Mouse (Mus musculus) stomach, embryonic 16.5 days (tissue): ENCODE measurements around the gene L3mbtl2. TPM values are rescaled to one million over a fixed set of nuclear protein-coding genes. Genes with fewer than 3 reads are reported as not detected.
"Not testable (repeated sequence)": the region's sequence is repeated elsewhere in the genome, so short reads cannot be mapped to it uniquely, and the experiment has no call there.

Experiments used
- ATAC-seq: fragments of 200-750 bp; cut with Nextera tagmentation; 2 replicates; pipeline ENCODE4 v1.8.0; 2017; ENCODE audit warnings: moderate number of reproducible peaks, moderate TSS enrichment; ENCODE audit not compliant: insufficient read depth, low FRiP score
- H3K27ac ChIP-seq: fragments of 300-500 bp; sonication (generic); 2 replicates; pipeline ENCODE4 v1.5.1; 2014; ENCODE audit warnings: low read length
- H3K27me3 ChIP-seq: fragments of 300-500 bp; sonication (generic); 2 replicates; pipeline ENCODE4 v1.6.1; 2014; ENCODE audit warnings: low read length, control low read depth, mixed read lengths; ENCODE audit not compliant: control insufficient read depth, insufficient read depth
- H3K36me3 ChIP-seq: fragments of 300-500 bp; sonication (generic); 2 replicates; pipeline ENCODE4 v1.6.1; 2014; ENCODE audit warnings: low read length; ENCODE audit not compliant: control insufficient read depth, insufficient read depth
- H3K4me1 ChIP-seq: fragments of 300-500 bp; sonication (generic); 2 replicates; pipeline ENCODE4 v1.6.1; 2014; ENCODE audit warnings: low read length, control low read depth, mixed read lengths; ENCODE audit not compliant: control insufficient read depth, insufficient read depth
- H3K4me2 ChIP-seq: fragments of 300-500 bp; sonication (generic); 2 replicates; pipeline ENCODE4 v1.6.1; 2014; ENCODE audit warnings: low read depth, low read length, mixed read lengths
- H3K4me3 ChIP-seq: fragments of 300-500 bp; sonication (generic); replicated peaks from 2 replicates; pipeline ENCODE4 v1.5.1; 2014; ENCODE audit warnings: mild to moderate bottlenecking, low read length
- H3K9ac ChIP-seq: fragments of 300-500 bp; sonication (generic); 2 replicates; pipeline ENCODE4 v1.6.1; 2014; ENCODE audit warnings: low read length
- H3K9me3 ChIP-seq: fragments of 300-500 bp; sonication (generic); replicated peaks from 2 replicates; pipeline ENCODE4 v1.6.1; 2016; ENCODE audit warnings: low read length, control low read depth; ENCODE audit not compliant: control insufficient read depth
- WGBS: fragments of 180-500 bp; shearing (Covaris S2); extraction: QIAGEN DNeasy Blood & Tissue Kit; methylation state at CpG from one replicate; pipeline ENCODE4 v1.1.7; 2014; 5-methylcytosine and 5-hydroxymethylcytosine counted together
- polyA plus RNA-seq: library from polyadenylated mRNA; unstranded; fragments of >200 nt; fragmentation: Nextera tagmentation; extraction: Ambion mirVana; gene quantifications from 2 replicates; pipeline ENCODE4 v1.2.1, GENCODE M21; 2015

The L3mbtl2 gene
- polyA plus RNA-seq, 1 experiment from 2014 or later = 20.5 TPM

GRCm38 (mm10) chr15:81701350-81701749 is 37.7 kb downstream of the L3mbtl2 start:
- H3K4me3 ChIP-seq, H3K9ac ChIP-seq, H3K4me1 ChIP-seq, H3K27ac ChIP-seq, ATAC-seq, H3K27me3 ChIP-seq, H3K9me3 ChIP-seq, H3K4me2 ChIP-seq: not testable (repeated sequence)
- 75% methylated on average over 4 of the region's 4 CpGs for WGBS
- peaks cover 15% of the 10 kb centered on the region for H3K36me3 ChIP-seq

GRCm38 (mm10) chr15:81702306-81703093 is 38.8 kb downstream of the L3mbtl2 start:
- ATAC-seq = no peak
- Histone ChIP-seq H3K4me1 (no peaks in the 10 kb centered on the region), H3K9me3 (no peaks in the 10 kb centered on the region), H3K36me3 (peaks cover 22% of the 10 kb centered on the region), H3K4me2 (no peak overlapping the region), H3K9ac (no peak overlapping the region), H3K27me3 (no peaks in the 10 kb centered on the region), H3K4me3 (no peak overlapping the region), H3K27ac (no peak overlapping the region)
- WGBS = 85% methylated on average over 13 of the region's 13 CpGs

GRCm38 (mm10) chr15:81703094-81703489 is 39.4 kb downstream of the L3mbtl2 start:
- no peak for ATAC-seq
- H3K27ac ChIP-seq = no peak overlapping the region
- H3K4me2 ChIP-seq = no peak overlapping the region
- H3K36me3 ChIP-seq = peaks cover 22% of the 10 kb centered on the region
- WGBS = 79% methylated on average over 3 of the region's 3 CpGs
- no peaks in the 10 kb centered on the region for H3K9me3 ChIP-seq
- H3K4me1 ChIP-seq = no peaks in the 10 kb centered on the region
- H3K4me3 ChIP-seq = no peak overlapping the region
- no peaks in the 10 kb centered on the region for H3K27me3 ChIP-seq
- no peak overlapping the region for H3K9ac ChIP-seq

GRCm38 (mm10) chr15:81708991-81709390 is 45.3 kb downstream of the L3mbtl2 start:
- no peak for ATAC-seq
- Histone ChIP-seq H3K4me3 (no peak overlapping the region), H3K4me2 (no peak overlapping the region), H3K27me3 (no peaks in the 10 kb centered on the region), H3K27ac (no peak overlapping the region), H3K9me3 (no peaks in the 10 kb centered on the region), H3K4me1 (no peaks in the 10 kb centered on the region), H3K9ac (no peak overlapping the region), H3K36me3 (peaks cover 48% of the 10 kb centered on the region)
- WGBS = 92% methylated on average over 11 of the region's 11 CpGs

- H3K27me3 ChIP-seq = no peaks in the 10 kb centered on the region
- no peak overlapping the region for H3K4me3 ChIP-seq
- 97% methylated on average over 1 of the region's 1 CpGs for WGBS
- peaks cover 48% of the 10 kb centered on the region for H3K36me3 ChIP-seq
- H3K4me1 ChIP-seq = no peaks in the 10 kb centered on the region
- no peak overlapping the region for H3K9ac ChIP-seq
- no peak for ATAC-seq
- no peaks in the 10 kb centered on the region for H3K9me3 ChIP-seq
- no peak overlapping the region for H3K4me2 ChIP-seq
- no peak overlapping the region for H3K27ac ChIP-seq
Observed at GRCm38 (mm10) chr15:81709686-81710085, 46.0 kb downstream of the L3mbtl2 start.

- Histone ChIP-seq H3K4me2 (no peak overlapping the region), H3K4me3 (no peak overlapping the region), H3K4me1 (no peaks in the 10 kb centered on the region), H3K9me3 (no peaks in the 10 kb centered on the region), H3K36me3 (peaks cover 46% of the 10 kb centered on the region), H3K27me3 (no peaks in the 10 kb centered on the region), H3K27ac (no peak overlapping the region), H3K9ac (no peak overlapping the region)
- 74% methylated on average over 4 of the region's 4 CpGs for WGBS
- no peak for ATAC-seq
Observed at GRCm38 (mm10) chr15:81710801-81711200, 47.1 kb downstream of the L3mbtl2 start.

GRCm38 (mm10) chr15:81713742-81714141 is 50.1 kb downstream of the L3mbtl2 start:
- no peak overlapping the region for H3K27ac ChIP-seq
- H3K4me3 ChIP-seq = no peak overlapping the region
- no peak overlapping the region for H3K4me2 ChIP-seq
- no peaks in the 10 kb centered on the region for H3K4me1 ChIP-seq
- peaks cover 56% of the 10 kb centered on the region for H3K36me3 ChIP-seq
- H3K27me3 ChIP-seq = no peaks in the 10 kb centered on the region
- 78% methylated on average over 6 of the region's 6 CpGs for WGBS
- no peak for ATAC-seq
- no peak overlapping the region for H3K9ac ChIP-seq
- H3K9me3 ChIP-seq = no peaks in the 10 kb centered on the region

GRCm38 (mm10) chr15:81718336-81719138 is 54.8 kb downstream of the L3mbtl2 start:
- Histone ChIP-seq H3K36me3 (peaks cover 48% of the 10 kb centered on the region), H3K4me3 (no peak overlapping the region), H3K27me3 (no peaks in the 10 kb centered on the region), H3K9me3 (no peaks in the 10 kb centered on the region), H3K4me1 (no peaks in the 10 kb centered on the region), H3K27ac (no peak overlapping the region), H3K4me2 (no peak overlapping the region), H3K9ac (no peak overlapping the region)
- WGBS = 90% methylated on average over 9 of the region's 9 CpGs
- no peak for ATAC-seq

GRCm38 (mm10) chr15:81719139-81719531 is 55.4 kb downstream of the L3mbtl2 start:
- 87% methylated on average over 6 of the region's 6 CpGs for WGBS
- H3K9me3 ChIP-seq = no peaks in the 10 kb centered on the region
- no peak overlapping the region for H3K27ac ChIP-seq
- no peak overlapping the region for H3K9ac ChIP-seq
- peaks cover 48% of the 10 kb centered on the region for H3K36me3 ChIP-seq
- H3K4me1 ChIP-seq = no peaks in the 10 kb centered on the region
- ATAC-seq = no peak
- no peaks in the 10 kb centered on the region for H3K27me3 ChIP-seq
- no peak overlapping the region for H3K4me2 ChIP-seq
- no peak overlapping the region for H3K4me3 ChIP-seq
